Mouse (Mus musculus) left cerebral cortex, adult 18-20 months (tissue): ENCODE results near the gene Spint2. TPM values are rescaled to one million over a fixed set of nuclear protein-coding genes. Genes with fewer than 3 reads are reported as not detected.
"Not testable (repeated sequence)": the region's sequence is repeated elsewhere in the genome, so short reads cannot be mapped to it uniquely, and the experiment has no call there.

Experiments
- DNase-seq, 2 experiments: peaks; one replicate each; pipeline ENCODE4 v3.0.0; 2021 to 2022; ENCODE audit warnings: low spot score in 2 of 2, mixed read lengths in 1 of 2
- total RNA-seq, 2 experiments: library from RNA; stranded (reverse); gene quantifications; 2 replicates each; pipeline ENCODE4 v1.2.3; 2021

Spint2 gene
- total RNA-seq, 2 experiments from 2014 or later = 27.6 to 33.5 TPM

DNA sequence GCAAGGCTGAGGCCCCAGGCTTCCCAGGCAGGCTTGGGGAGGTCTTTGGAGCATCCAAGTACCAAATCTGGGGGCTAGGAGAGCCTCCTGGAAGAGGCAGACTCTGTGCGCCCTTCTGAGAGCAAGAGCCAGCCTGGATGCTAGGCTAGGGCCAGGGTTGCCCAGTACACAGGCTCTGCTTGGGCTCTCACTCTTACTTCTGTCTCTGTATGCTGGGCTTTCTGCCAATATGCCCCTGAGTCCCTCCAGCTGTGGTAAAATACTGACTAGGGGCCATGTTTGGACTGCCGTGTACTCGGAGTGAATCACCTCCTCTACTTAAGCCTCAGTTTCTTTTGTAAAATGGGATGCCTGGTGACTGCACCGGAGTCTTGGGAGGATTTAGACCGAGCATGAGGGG lies 35.7 kb downstream of the Spint2 start:
- no peak for DNase-seq

DNA sequence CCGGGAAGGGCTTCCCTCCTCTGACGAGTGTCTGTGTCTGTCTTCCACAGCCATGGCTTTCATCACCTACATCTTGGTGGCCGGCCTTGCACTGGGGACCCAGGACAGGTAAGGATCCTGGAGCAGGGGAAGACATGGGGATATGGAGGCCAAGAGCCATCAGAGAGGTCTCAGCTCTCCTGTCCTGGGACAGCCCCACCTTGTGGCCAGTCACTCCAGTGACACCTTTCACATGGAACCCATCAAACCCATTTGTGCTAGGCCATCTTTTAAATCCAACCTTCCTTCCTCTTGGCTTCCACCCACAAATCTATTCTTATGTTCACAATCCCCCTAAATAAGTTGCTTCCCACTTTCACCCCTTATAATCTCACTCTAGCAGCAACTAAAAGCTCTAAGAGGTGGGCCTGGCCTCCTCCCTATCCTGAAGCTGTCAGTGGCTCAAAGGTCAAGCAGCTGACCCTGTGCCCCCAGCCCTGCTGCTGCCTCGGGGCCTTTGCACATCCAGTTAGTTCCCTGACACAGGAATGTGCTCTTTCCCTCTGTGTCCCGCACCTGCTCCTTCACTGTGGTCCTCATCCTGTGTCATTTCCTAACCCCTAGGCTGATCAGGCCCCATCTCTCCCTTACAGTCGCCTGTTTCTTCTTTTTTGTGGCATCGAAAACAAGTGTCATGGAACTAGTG lies 36.8 kb downstream of the Spint2 start:
- peak in 1 of 2 experiments; percentile 18 for DNase-seq

DNA sequence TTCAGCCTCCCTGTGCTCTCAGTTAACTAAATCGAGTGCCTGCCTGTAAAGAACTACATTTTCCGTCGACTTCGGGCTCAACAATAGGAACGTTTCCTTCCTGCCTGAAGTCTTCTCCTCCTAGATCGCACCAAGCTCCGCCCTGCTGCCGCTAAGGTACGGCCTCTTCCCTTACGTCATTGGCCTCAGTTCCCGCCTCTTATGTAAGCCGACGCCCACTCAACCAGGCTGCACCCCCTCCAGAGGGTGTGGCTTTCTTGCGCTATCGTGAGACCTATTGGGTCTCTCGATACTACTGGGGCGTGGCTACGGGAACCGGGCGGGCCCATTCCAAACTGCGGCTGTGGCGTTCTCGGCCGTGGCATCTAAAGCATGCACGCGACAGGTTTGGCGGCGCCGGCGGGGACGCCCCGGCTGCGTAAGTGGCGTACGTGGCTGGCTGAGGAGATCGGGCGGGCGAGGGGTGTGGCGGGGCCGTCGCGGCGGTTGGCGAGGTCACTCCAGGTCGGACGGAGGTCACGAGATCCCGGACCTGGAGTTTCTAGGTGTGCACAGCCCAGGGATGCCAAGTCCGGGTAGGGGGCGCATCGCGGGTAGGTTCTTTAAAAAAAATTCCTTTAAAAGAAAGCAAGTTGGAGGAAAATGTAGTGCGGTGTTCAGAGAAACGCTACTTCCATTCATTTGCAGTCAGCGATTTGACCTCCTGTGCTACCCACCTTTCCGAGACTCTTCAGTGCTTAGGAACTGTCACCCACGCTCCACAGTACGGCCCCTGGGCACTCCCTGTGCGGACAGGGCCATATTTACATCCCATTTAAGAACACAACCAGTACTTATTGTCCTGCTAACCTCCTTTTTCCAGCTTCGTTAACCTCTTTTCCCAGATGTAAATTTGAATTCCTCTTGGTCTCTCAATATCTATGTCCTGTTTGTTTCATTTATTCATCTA lies 43.4 kb downstream of the Spint2 start, which contains the start of gene Yif1b:
TSS of gene Yif1b (plus strand) at position 311 of the 949 bp plus-strand sequence.
- DNase-seq = peak; percentile 98 to 99

DNA sequence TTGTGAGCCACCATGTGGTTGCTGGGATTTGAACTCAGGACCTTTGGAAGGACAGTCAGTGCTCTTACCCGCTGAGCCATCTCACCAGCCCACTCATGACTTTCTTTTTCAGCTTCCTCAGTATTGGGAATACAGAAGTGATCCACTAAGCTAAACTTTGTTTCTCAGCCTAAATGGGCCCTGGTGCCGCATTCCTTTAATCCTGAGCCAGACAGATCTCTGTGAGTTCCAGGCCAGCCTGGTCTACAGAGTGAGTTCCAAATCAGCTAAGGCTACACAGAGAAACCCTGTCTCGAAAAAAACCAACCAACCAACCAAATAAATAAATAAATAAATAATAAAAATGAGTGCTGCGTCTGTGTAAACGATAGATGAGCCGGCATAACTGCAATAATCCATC lies 44.1 kb downstream of the Spint2 start:
- not testable (repeated sequence) for DNase-seq

DNA sequence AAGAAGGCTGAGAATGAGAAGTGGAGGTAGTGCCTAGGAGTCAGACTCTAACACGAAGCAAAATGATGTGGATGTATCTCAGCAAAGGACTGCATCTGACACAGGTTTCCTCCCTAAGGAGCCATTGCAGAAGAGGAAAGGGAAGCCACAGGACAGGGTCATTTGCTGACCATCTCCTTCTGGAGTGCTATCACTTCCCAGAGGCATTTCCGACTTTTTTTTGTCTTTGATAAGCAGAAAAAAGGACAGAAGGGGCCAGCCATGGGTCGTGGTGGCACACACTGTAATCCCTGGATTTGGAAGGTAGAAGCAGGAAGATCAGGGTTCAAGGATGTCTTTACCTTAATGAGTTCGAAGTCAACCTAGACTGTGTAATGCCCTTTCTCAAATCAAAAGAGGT lies 45.1 kb downstream of the Spint2 start:
- DNase-seq = no peak

DNA sequence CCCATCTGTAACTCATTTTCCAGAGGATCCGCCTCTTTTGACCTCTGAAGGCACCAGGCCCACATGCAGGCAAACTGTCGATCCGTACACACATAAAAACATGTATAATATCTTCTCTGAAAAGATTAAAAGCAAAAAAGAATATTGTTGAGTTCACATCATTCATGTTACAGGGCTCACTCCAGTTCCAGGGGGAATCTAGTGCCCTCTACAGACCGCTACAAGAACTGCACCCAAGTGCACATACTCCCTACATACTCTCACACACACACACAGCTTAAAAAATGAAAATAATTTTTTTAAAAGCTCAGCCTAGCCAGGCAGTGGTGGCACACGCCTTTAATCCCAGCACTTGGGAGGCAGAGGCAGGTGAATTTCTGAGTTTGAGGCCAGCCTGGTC lies 47.1 kb downstream of the Spint2 start:
- DNase-seq = no peak

DNA sequence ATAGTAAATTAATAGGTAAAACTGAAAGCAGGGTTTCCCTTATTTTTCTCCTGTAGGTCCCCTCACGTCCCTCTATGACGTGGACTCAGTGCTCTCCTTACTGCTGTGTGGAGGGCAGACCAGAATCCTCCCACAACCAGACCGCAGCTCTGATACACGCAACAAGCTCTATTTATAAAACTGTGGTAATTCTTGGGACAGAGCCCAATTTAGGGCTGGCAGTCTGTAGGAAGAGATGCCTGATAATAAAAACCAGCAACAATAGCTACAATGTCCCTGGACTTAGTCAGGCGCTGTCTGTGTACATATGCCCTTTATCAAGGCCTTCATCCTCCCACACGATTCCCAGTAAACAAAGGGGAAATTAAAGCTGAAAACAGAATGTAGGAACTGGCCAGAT lies 48.0 kb downstream of the Spint2 start:
- no peak for DNase-seq

DNA sequence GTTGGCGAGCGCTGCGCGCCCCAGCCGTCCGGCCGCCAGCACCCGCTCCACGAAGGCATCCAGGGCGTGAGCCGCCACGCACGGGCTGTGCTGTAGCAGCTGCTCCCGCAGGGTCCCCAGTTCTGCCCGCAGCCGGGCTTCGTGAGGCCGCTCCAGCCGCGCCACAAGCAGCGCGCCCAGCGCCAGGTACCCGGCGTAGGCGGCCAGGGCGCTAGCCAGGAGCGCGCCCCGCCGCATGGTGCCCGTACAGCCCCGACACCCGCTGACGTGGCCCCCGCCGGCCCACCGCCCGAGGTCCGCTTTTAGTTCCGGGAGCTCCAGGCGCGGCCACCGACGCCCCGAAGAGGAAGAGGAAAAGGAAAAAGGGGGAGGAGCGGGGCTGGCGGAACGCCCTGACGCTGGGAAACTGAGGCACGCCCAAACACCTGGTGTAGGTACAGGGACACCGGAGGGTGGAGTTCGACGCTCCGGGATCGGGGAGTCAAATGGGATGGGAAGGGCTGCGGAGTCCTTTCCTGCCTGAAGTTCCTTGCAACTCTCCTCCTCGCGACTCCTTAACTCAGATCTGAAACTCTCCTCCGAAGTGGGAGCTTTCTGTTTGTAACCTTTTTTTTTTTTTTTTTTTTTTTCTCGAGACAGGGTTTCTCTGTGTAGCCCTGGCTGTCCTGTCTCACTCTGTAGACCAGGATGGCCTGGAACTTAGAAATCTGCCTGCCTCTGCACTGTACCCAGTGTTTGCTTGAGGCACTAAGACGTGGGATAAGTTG lies 49.3 kb downstream of the Spint2 start, which contains the start of gene Kcnk6:
TSS of gene Kcnk6 (minus strand) at position 269 of the 767 bp plus-strand sequence.
- peak in 1 of 2 experiments; percentile 30 for DNase-seq

DNA sequence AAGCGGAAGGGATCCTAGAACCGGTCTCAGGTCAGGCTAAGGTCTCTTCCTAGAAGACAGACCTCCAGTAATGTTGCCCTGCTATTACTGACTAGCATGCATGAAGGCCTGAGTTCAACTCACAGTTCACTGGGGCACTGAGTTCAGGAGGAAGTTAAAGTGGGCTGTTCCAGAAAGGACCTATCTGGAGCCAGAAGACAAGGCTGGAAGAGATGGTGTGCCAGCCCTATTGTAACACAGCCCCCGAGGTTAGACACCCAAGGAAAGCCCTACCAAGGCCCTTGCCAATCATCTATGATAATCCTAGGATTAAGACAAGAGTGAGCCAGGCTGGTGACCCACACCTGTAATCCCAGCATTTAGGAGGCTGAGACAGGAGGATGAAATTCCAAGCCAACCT lies 50.2 kb downstream of the Spint2 start:
- no peak for DNase-seq

DNA sequence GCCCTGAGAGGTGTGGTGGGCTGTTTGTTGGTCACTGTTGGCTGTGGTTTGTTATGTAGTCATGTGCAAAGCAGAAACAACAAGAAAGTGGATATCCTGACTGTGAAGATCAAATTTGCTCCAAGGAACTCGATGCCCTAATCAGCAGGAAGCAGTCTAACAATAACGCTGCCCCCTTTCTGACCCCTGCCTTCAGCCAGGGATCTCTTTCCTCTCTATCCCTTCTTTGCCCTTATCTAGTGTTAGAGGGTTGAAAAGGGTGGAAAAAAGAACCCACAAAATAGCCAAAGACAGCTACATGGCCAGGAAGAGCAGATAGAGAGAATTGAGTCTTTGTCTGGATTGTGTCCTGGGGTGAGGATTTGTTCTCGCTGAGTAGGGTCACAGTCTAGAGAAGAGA lies 51.2 kb downstream of the Spint2 start:
- DNase-seq = no peak

DNA sequence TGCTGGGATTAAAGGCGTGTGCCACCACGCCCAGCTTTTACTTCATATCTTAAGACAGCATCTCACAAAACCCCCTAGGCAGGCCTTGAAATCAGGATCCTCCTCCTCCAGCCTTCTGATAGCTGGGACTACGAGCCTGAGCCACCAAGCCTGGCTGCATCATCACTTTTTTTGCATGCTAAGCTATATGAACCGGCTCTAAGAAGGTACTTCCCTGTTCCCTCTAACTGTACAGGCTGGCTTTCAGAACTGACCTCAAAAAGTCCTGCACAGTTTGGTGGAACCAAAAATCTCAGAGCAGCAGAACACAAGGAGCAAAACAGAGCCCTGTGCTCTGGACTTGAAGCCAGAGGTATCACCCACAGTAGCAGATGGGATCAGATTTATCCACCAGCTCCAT lies 53.5 kb downstream of the Spint2 start:
- DNase-seq = no peak

DNA sequence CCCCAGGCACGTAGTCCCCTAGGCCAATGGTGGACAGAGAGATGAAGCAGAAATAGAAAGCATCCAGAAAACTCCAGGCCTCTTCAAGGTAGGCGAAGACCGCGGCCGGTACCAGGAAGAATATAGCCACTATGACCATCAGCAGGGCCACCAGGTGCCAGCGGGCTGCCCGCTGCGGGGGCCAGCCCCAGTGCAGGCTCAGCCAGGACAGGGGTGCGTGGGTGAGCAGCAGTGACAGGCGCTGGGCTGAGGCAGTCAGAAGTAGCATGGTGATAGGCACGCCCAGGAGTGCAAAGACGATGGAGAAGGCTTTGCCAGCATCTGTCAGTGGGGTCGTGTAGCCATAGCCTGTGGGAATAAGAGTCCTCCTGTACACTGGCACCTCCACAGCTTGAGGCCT lies 56.2 kb downstream of the Spint2 start:
- peak in 1 of 2 experiments; percentile 39 for DNase-seq

DNA sequence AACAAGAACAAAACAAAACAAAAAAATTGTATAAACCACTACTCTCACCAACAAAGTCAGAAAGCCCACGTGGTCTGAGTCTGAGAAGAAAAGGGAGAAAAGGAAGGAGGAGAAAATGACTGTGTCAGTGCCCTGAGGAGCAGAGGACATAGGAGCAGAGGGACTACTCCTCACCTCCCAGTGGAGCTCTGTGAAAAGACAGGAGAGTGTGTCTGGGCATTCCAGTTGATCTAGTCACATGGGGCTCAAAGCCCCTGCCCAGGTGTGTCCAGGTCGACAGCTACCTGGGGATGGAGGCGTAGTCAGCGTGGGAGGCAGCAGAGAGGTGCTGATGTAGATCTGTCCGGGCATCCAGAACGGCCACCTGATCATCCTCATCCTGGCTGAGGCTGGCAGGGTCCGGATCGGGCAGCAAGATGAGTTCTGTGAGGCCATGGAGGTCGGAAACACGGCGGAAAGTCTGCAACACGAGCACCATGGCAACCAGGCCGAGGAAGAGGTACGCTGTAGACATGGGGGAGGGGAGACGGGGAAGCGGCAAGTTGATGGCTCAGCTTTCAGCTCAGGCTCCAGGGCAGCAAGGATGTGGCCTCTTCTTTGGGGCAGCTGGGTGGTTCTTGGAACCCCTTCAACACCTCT lies 56.8 kb downstream of the Spint2 start:
- DNase-seq = peak in 1 of 2 experiments; percentile 34

DNA sequence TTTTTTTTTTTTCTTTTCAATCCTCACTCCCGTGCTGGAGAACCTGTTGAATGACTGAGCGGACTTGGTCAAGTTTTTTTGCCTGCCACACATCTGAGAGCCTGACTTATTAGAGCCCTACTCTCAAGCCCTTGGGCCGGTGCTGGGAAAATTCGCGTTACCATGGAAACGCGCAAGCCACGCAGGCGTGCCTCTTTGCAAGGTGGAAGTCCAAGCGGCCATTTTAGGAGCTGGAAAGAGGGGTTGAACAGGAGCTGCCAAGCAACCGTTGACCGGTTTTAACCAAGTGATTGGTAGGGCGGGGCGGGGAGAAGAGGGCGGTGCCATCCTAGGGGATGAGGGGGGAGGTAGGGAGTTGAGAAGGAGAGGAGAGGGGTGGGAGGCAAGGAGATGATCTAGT lies 66.9 kb downstream of the Spint2 start:
- DNase-seq = no peak

DNA sequence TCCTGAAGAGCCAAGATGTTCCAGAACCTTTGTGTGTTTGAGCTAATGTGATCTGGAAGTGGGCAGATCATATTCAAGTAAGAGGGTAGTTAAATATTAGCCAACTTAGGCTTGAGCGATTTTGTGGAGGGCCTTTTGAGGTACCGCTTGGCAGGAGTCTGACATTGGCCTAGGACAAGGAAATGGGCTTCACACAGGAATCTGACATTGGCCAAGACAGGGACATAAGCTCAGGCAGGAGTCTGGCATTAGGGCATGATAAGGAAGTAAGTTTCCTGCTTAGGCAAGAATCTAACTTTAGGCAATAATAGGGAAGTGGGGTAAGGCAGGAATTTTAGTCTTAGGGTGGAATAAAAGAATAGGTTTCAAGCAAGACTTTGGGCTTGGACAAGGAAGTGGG lies 67.5 kb downstream of the Spint2 start:
- no peak for DNase-seq

DNA sequence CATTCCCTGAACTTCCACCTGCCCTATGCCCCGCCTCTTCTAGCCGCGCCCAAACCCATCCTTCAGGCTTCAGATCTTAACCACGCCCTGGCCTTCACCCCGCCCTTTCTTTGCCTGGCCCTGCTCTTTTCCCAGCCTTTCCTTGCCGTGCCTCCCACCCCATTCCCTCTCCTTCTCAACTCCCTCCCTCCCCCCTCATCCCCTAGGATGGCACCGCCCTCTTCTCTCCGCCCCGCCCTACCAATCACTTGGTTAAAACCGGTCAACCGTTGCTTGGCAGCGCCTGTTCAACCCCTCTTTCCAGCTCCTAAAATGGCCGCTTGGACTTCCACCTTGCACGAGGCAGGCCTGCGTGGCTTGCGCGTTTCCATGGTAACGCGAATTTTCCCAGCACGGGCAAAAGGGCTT lies 68.0 kb downstream of the Spint2 start, which contains the start of gene Catsperg1:
TSS of gene Catsperg1 (minus strand) at position 361 of the 408 bp plus-strand sequence.
- DNase-seq = no peak

DNA sequence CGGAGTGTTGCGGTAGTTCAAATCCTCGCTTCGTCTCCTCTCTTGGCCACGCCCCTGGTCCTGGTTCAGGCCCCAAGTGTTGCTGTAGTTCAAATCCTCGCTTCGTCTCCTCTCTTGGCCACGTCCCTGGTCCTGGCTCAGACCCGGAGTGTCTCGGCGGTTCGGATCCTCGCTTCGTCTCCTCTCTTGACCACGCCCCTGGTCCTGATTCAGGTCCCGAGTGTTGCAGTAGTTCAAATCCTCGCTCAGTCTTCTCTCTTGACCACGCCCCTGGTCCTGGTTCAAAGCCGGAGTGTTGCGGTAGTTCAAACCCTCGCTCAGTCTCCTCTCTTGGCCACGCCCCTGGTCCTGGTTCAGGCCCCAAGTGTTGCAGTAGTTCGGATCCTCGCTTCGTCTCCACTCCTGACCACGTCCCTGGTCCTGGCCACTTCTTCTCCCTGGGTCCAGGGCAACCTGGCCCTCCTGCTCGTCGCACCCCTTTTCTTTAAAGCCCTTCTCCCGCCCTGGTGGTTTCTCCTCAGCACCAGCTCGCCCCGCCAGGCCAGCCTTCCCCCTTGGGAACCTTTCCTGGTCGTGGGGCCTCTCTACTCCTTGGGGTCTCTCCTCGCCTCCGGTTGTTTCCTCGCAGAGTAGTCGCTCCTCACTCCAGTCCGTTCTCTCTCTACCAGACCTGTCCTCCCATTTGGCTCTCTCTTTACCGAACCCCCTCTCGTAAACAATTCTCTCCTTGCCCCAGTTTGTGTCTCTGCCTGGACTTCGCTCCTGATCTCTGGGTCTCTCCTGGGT lies 68.7 kb downstream of the Spint2 start:
- DNase-seq = not testable (repeated sequence)

DNA sequence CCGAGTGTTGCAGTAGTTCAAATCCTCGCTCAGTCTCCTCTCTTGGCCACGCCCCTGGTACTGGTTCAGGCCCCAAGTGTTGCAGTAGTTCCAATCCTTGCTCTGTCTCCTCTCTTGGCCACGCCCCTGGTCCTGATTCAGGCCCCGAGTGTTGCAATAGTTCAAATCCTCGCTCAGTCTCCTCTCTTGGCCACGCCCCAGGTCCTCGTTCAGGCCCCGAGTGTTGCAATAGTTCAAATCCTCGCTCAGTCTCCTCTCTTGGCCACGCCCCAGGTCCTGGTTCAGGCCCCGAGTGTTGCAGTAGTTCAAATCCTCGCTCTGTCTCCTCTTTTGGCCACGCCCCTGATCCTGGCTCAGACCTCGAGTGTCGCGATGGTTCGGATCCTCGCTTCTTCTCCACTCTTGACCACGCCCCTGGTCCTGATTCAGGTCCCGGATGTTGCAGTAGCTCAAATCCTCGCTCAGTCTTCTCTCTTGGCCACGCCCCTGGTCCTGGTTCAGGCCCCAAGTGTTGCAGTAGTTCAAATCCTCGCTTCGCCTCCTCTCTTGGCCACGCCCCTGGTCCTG lies 69.4 kb downstream of the Spint2 start:
- no peak for DNase-seq

DNA sequence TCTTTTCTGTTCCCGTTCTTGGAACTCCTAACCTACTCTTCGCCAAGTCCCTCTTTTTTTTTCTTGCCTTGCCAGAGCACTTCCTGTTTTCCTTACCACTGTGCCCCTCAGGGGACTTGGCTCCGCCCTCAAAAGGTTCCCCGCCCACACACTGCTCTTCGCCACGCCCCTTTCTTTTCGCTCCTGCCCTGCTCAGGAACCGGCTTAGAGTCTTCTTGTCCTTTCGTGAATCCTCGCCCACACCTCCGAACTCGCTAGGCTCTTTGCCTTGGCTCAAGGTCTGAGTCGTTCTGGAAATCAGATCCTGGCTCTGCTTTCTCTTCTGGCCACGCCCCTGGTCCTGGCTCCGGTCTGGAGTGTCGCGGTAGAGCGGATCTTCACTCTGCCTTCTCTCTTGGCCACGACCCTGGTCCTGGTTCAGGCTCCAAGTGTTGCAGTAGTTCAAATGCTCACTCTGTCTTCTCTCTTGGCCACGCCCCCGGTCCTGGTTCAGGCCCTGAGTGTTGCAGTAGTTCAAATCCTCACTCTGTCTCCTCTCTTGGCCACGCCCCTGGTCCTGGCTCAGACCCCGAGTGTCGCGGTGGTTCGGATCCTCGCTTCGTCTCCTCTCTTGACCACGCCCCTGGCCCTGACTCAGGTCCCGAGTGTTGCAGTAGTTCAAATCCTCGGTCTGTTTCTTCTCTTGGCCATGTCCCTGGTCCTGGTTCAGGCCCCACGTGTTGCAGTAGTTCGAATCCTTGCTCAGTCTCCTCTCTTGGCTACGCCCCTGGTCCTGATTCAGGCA lies 70.1 kb downstream of the Spint2 start:
- peak in 1 of 2 experiments; percentile 13 for DNase-seq
